Mouse (Mus musculus) layer of hippocampus, adult 9-10 months (tissue): ENCODE measurements around the gene Zic2.
"Not testable (repeated sequence)": the region's sequence is repeated elsewhere in the genome, so short reads cannot be mapped to it uniquely, and the experiment has no call there.

Source experiments
- DNase-seq: peaks from one replicate; pipeline ENCODE4 v3.0.0; 2022; ENCODE audit warnings: low spot score

Zic2 gene

GRCm38 (mm10) chr14:122474891-122475556, at the start of gene Zic2:
TSS of gene Zic2 (plus strand) at chr14:122475435.
- DNase-seq = no peak

GRCm38 (mm10) chr14:122426529-122427203, 48.6 kb upstream of the Zic2 start:
- no peak for DNase-seq

DNA sequence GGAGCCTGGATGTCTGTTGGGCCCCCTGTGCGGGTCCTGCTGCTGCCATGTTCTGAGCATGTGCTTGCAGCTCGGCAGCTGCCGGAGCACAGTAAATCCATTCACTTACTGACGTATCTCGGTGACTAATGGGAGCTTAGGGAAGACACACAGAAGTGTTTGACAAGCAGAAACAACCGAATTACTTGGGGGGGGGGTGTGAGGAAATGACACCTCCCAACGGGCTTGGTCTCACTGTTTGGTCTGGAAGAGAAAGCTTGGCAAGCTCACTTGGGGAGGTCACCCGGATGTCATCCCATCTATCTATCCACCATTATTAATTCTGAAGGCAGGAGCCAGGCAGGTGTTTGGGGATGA, 48.1 kb upstream of the Zic2 start:
- no peak for DNase-seq

GRCm38 (mm10) chr14:122427654-122428053, 47.6 kb upstream of the Zic2 start:
- no peak for DNase-seq

DNA sequence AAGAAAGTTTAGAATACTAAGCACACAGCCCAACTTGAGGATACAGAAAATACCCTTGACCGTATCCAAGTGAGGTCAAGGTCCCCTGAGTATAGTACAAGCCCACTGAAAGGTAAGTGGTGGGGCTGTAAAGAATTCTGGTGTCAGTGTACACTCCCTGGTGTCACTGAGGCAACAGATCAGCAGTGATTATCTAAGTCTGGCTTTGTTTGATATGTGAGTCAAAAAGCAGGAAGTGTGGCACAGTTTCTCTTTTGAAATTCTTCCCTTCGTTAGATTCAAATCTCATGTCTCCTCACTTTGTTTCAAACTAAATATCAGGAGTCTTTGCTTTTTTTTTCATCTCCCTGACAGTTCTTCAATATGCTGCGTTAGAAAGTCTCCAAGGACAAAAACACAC, 42.7 kb upstream of the Zic2 start:
- no peak for DNase-seq

DNA sequence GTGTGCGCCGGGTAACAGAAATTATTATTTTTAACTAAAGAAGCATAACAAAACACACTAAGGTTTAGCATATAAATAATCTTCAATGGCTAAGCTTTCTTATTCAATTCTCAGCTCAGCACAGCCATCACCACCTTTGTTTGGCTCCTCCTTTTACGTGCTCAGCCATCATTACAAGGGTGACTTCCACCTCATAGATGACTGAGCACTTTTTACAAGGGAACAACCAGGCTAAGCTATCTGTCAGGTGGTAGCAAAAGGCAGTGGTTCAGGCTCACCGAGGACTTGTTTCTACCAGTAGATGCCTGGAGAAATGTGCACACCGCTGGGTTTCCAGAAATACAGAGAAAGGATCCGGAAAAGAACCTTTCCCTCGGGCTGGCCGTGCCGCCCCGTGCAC, 41.2 kb upstream of the Zic2 start:
- DNase-seq = no peak

DNA sequence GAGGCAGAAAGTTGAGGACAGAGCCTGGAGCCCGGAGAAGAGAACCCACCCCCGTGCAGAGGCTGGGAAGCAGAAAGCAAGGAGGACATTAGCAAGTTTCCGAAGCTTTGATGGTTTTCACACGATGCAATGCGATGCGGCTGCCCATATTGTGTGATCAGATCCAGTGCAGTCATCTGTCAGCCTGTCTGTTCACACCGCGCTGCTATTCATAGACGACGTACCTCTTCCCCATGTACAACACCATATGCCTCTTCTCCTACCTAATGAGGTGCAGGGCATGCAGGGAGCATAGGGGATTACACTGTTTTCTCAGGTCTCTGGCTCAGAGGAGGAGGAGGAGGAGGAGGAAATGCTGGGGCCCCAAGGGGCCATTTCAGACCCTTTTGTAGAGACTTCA, 38.4 kb upstream of the Zic2 start:
- no peak for DNase-seq

DNA sequence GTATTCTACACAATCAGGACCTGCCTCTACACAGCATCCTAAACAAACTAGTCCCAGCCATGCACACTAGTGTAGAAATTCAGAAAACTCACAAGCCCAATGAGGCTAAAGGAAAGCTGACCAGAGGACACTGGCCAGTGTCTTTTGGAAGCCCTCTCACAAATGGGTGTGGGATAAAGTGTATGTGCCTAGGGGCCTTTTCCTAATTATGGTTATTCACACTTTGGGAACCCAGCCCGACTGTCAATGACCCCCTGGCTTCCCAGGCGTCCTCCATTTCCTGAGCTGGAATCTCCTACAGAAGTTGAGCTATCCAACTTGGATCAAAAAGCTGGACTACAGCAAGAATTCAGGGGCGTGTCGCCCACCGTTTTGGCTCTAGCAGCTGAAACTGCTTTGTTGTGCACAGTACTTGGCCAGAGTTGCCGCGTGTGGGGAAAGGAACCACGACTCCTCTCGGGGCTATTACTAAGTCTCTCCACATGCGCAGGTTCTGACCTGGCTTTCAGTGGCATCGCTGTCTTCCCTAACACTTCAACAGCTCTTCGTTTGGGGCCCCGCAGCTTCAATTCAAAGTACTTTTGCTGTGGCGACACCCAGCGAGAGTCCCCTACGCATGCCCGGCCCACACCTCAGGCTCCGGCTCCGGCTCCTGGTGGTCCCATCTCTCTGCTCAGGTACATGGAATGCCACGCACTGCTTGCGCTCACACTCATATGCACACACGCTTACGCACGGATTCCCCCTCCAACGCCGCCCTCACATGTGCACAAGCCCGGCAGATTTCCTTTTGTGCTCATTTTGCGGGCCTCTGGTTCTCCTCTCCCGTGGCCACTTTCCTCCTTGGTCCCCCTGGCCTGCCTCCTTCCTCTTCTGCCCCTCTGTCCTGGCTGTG, 25.4 kb upstream of the Zic2 start:
- no peak for DNase-seq

- DNase-seq = no peak
Measured at GRCm38 (mm10) chr14:122450496-122451382, 24.5 kb upstream of the Zic2 start, which contains the start of gene Gm5089. TSS of gene Gm5089 (minus strand) at chr14:122451115.

GRCm38 (mm10) chr14:122451551-122452145, 23.6 kb upstream of the Zic2 start:
- DNase-seq = no peak

GRCm38 (mm10) chr14:122452701-122453387, 22.4 kb upstream of the Zic2 start:
- no peak for DNase-seq

GRCm38 (mm10) chr14:122453388-122453995, 21.7 kb upstream of the Zic2 start:
- no peak for DNase-seq

GRCm38 (mm10) chr14:122453996-122454738, 21.1 kb upstream of the Zic2 start:
- DNase-seq = no peak

DNA sequence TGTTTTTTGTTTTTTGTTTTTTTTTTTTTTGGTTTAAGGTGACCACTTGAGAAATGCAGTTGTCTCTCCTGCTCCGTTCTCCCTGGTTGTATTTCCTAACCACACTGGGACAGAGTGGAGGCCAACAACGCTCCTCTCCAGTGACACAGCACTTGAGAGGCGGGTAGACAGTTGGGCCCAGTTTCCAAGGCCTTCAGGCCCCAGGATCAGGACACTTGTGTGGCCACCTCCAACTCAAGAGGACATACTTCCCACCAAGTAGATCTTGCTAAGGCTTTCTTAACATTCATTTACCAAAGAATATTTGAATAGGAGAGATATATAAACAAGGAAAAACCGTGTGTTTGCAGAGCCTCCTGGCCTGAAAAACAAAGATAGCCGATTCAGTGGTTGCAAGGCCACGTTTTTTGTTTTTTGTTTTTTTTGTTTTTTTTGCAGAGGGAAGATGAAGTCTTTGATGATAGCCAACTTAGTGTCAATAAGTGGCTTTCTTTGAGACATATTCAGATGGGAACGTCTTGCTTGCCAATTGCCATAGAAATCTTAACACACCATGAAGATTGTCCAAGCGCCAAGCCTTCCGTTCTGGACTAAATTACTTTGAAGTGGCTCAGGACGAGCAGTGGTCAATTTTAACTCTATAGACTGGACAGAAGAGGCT, 20.2 kb upstream of the Zic2 start:
- no peak for DNase-seq

- no peak for DNase-seq
Measured at GRCm38 (mm10) chr14:122455562-122455958, 19.7 kb upstream of the Zic2 start.

GRCm38 (mm10) chr14:122459332-122459731, 15.9 kb upstream of the Zic2 start:
- not testable (repeated sequence) for DNase-seq

GRCm38 (mm10) chr14:122459776-122460175, 15.5 kb upstream of the Zic2 start:
- no peak for DNase-seq

DNA sequence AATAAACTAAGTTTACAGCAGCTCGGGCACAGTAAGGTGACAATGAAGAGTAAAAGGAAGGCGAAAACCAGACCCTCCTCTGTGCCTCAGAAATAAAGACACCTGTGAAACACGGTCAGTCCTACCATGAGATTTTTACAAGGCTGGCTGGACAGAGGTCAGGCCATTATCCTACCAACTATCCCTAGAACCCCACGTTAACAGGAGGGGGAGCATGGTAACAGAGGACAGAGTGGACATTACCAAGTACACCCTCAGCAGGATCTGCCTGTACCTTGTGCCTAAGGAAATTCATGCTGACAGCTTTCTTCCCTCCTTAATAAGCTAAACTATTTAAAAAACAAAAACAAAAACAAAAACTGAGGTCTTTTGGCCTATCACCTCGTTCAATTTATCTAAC, 15.0 kb upstream of the Zic2 start:
- DNase-seq = no peak

GRCm38 (mm10) chr14:122461500-122461899, 13.7 kb upstream of the Zic2 start:
- DNase-seq = no peak
